Mouse (Mus musculus) frontal cortex, postnatal 14 days (tissue): ENCODE data around the gene Cbx5.

Experiments
- DNase-seq, 2 experiments: peaks; one replicate each; pipeline ENCODE4 v3.0.0; 2022; ENCODE audit warnings: low spot score in 2 of 2

Gene Cbx5

DNA sequence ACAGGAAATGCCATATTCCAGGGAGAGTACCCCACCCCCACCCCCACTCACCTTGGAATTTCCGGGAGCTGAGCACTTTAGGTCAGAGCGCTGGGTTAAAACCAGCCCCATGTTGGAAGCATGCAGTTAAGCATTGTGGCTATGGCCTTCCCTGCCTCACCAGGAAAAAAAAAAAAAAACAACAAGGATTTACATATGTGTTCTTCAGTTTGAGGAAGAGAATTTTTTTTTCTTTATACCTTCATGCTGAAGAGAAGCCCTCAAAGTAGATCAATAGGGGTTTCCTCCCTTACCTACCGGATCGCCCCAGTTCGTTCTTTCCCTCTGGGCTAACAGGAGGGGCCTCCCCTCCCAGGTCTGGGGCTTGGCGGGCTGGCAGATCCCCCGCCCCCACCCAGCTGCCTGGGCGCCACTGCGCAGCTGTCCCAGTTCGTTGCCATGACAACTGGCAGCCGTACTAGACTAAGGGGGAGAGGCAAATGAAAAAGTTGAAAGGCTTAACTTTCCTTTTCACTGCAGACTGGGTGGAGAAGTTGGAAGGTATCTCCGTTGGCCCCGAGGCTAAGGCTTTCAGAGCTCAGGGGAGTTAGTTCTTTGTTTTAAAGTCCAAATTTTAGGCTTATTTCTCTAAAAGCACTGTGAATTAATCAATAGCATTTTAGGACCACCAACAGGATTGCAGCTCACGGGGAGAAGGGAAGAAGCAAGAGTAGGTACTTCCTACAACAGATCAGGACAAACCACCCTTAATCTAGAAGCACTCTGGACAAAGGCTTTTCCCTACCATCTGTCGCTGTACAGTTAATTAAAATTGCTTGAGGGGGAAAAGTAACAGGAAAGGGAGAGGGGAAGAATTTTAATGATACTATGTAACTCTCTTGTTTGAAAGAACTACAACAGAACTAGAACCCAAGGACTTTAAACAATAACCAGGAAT lies 24.4 kb downstream of the Cbx5 start:
- DNase-seq, result peak; percentile 78 to 82

GRCm38 (mm10) chr15:103214149-103214548 lies 25.5 kb downstream of the Cbx5 start:
- DNase-seq, result no peak

DNA sequence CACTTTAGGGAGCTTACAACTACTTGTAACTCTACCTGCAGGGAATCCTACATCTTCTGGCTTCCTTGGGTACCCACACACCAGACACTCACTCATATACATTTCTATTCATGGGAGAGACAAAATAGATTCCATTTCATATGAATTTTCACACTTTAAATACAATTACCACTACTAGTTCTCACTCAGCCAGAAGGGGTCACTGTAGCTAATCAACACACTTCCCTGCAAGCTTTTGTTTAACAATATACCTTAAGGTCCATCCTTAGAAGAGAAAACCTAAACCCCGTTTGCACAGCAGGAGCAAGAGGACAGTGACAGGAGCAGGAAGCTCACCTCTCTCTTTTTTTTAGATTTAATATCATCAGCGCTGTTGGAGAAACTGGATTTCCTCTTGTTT lies 34.5 kb downstream of the Cbx5 start:
- no peak for DNase-seq

DNA sequence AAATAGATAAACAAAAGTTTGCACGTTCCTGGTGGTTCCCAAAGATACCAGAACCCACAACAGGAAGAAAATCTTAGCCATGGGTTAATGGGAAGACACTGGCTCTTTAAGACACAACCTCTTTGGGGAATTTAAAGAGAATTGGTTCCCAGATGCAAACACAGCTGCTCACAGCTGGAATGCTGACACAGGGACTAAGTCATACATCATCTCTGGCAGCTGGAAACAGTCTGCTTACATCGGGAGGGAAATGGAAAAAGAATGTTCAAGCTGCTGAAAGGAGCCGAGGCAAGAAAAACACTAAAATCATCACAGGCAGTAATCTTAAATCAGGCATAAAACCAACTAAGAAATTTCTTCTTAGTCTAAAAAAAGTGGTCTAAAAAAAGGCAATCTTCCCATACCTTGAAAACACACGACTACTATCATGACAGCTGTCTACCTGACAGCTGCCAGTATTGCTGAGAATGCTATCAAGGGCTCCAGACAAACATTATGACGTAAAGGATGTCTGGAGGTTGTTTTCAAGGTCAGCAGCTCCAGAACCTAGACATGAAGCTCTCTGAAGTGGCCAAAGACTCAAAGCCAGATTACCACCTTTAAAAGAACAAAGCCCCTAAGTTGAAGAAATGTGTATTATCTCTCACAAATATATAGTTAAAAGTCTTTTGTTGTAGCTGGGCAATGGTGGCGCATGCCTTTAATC lies 37.4 kb downstream of the Cbx5 start:
- no peak for DNase-seq

DNA sequence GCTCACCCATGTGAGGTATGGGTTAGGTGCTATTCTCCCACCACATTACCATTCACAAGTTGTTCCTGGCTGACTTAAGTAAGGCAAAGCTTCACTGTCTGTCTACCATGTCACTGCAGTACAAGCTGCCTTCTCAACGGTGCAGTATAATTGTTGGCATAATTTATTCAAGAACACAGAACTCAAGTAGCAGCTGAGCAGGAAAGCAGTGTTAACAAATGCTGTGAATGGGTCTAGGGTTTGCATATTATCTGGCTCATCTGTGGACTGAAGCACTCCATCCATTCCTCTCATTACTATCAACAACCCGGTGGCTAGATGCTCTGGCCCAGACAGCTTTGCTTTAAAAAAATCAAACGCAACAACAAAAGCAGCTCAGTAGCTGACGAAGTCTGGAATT lies 41.8 kb downstream of the Cbx5 start:
- no peak for DNase-seq

GRCm38 (mm10) chr15:103196835-103197234 lies 42.8 kb downstream of the Cbx5 start:
- DNase-seq, result no peak

DNA sequence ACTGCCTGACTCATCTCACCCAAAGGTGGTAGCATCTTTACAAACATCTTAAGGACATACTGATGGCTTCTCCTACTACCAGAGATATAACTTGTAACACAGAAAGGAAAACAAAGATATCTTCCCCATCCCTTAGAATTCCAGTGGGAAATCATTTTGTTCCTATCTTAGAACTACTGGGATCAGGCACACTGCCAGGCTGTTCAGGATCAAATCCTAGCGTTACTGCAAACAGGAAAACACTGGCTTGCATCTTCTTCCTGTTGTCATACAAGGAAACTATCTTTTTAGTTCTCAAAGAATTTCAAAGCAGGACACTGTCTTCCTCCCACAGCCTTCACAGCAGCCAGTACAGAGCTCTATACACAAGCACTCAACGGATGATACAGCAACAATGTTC lies 46.0 kb downstream of the Cbx5 start:
- no peak for DNase-seq

GRCm38 (mm10) chr15:103190531-103191462 lies 48.8 kb downstream of the Cbx5 start:
- DNase-seq, result no peak

GRCm38 (mm10) chr15:103190083-103190482 lies 49.5 kb downstream of the Cbx5 start:
- no peak for DNase-seq

- no peak for DNase-seq
Measured at GRCm38 (mm10) chr15:103187803-103188202, 51.8 kb downstream of the Cbx5 start.

DNA sequence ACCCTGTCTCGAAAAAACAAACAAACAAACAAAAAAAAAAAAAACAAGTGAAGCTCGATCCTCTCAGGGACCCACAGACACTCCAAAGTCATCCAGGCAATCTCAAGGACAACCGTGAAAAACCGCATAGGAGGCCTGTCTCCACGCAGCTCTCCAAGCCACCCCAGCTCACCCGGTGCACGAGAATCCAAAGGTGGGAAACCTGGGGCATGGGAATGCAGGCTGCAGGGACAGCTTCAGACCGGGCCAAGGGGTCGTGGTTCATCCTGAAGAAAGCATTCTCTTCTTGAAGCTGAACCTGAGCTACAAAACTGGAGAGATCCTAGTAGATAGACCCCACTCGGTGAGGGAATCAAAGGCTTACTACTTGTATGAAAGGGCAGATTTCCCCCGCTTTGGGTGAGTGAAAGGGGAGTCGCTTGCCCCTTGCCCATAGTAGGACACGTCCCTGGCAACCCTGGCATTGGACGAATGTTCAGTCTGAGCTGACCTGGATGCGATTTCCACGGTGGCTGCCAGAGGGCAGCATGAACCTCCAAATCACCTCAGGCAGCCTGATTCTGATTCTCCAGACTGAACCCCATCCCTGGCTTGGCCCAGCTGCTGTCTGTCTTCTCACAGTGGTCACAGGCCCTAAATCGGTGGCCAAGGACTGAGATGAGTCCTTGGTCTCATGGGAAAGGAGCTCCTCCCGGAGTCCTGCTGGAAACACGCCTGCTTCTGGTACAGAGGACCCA lies 54.0 kb downstream of the Cbx5 start:
- DNase-seq, result peak in 1 of 2 experiments; percentile 59

DNA sequence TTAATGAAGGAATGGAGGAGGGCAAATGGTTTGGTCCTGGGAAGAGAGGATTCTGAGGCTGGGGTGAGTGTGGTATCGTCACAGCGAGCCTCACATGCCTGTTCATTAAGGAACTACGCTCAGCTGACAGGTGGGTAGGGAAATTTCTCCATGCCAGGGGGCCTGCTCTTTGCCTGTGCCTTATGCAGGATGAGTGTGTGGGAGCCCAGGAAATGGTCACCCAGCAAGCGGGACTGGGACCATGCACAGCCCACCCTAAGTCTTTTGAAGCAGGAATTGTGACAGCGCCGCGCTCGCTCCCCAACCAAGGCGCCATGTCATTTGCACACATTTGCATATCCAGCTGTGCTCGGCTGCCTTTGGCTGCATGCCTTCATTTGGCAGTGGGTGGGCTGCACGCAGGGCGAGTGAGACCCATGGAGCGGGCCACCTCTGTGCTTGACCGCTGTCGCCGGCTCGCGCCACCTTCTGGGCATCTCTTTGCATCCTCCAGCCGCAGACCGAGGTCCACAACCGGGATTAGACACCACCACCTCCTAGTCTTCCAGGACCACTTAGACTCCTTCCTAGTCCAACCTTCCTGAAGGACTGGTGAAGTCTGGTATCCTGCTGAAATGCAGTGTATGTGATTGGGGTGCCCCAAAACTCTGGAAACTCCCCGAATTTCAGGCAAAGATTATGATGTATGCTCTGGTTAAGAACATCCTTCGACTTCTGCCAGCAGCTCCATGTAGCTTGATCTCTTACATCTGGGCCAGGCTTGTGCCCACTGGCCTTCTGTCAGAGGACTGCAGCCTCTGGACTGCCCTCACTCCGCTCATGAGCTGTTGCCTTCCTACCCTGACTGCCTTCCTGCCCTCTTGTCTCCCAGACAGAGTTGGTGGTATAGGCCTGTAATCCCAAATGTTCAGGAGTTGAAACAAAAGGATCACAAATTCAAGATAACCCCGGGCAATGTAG lies 55.7 kb downstream of the Cbx5 start:
- peak in 1 of 2 experiments; percentile 45 for DNase-seq

- DNase-seq, result peak in 1 of 2 experiments; percentile 60
Measured at GRCm38 (mm10) chr15:103183135-103183534, 56.5 kb downstream of the Cbx5 start.

GRCm38 (mm10) chr15:103182166-103182790 lies 57.3 kb downstream of the Cbx5 start:
- peak in 1 of 2 experiments; percentile 56 for DNase-seq

- no peak for DNase-seq
Measured at GRCm38 (mm10) chr15:103180406-103180805, 59.2 kb downstream of the Cbx5 start.

DNA sequence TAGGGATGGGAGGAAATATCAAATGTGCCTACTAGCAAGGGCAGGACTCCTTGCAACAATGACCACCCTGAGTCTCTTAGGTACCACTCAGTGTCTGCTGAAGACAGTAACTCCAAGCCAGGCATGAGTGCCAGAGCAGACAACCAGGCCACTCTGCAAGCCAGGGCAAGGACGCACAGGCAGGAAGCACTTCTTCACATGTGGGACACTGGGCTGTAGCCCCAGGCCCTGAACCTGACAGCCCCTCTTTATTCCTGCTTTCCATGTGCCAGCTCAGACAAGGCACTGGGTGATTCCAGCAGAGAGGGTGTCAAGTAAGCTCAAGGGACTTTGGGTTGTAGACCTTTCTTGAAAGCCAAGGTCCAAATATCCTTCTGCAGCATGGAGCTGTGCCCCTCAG lies 60.8 kb downstream of the Cbx5 start:
- no peak for DNase-seq

DNA sequence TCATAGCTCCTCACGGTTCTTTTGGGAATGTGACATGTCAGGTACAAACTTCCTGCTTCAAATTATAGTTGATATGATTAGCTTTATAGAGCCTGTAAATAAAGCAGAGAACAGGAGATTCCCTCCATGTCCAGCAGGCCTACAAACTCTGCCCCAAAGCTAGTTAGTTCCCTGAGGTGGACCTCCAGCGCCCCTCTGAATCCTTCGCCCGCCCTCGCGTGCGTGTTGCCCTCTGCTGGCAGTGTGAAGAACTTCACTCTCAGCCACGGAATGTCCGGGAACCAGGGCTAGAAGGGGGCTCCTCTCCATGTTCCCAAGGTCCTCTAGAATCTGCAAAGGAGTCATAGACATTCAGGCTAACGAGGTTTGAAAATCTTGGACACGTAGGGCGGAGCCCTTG lies 61.5 kb downstream of the Cbx5 start:
- no peak for DNase-seq

DNA sequence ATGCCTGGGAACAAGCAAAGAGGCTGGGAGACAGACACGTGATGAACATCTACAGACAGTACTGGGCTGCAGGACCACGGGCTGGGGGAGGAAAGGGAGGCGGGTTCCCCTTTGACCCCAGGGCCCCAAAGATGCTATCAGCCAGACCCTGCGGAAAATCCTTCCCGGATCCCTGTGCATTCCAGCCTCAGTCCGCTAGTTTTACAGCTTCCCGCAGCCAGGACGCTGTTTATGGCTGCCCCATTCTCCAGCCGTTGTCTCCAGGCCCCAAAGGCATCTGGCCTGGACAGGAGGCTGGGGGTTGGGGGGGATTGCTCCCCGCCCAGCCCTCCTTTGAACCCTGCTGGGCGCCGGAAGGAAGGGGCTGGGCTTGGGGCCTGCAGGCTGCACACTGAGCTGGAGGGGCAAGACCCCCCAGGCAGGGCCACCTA lies 62.0 kb downstream of the Cbx5 start:
- no peak for DNase-seq

DNA sequence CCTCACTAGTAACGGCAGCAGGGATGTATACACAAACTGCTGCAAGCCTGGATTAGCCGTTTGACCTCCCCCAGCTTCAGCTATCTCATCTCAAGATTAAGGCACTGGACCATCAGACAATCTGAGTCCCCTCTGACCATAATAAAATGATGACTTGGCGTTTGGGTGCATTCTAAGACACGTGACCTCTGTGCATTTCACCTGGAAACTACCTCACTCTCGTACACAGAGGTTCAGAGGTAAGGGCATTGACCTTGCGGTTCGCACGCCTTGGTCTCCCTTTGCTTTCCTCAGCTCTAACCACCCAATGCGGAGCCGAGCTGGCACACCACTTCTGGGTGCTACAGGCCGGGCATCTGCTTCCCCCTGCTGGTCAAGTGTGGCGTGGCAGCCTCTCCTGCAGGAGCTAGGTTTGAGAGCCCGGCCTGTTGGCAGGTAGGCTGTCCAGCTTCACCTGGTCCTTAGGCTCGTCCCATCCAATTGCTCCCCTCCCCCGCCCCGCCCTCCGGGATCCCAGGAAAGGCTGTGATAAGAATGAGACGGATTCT lies 62.7 kb downstream of the Cbx5 start:
- DNase-seq, result peak; percentile 67 to 89
